Mouse (Mus musculus) layer of hippocampus, postnatal 25 days (tissue): ENCODE measurements around the gene Ttc30a1. TPM values are rescaled to one million over a fixed set of nuclear protein-coding genes. Genes with fewer than 3 reads are reported as not detected.
"Not testable (repeated sequence)": the region's sequence is repeated elsewhere in the genome, so short reads cannot be mapped to it uniquely, and the experiment has no call there.

Experiments used
- DNase-seq, 2 experiments: peaks; one replicate each; pipeline ENCODE4 v3.0.0; 2022; ENCODE audit warnings: mixed read lengths in 2 of 2, low spot score in 1 of 2; ENCODE audit errors: extremely low spot score in 1 of 2
- total RNA-seq, 2 experiments: library from RNA; stranded (reverse); gene quantifications; 2 replicates each; pipeline ENCODE4 v1.2.3; 2021

Gene Ttc30a1
- total RNA-seq, 2 experiments from 2014 or later: 3.1 to 3.2 TPM

GRCm38 (mm10) chr2:75936685-75937084, 45.1 kb downstream of the Ttc30a1 start:
- DNase-seq: not testable (repeated sequence)

- no peak for DNase-seq
Measured at GRCm38 (mm10) chr2:75933541-75933940, 48.2 kb downstream of the Ttc30a1 start.

GRCm38 (mm10) chr2:75930941-75931340, 50.8 kb downstream of the Ttc30a1 start:
- no peak for DNase-seq

GRCm38 (mm10) chr2:75929786-75930444, 51.9 kb downstream of the Ttc30a1 start:
- no peak for DNase-seq

GRCm38 (mm10) chr2:75929141-75929540, 52.6 kb downstream of the Ttc30a1 start:
- no peak for DNase-seq

Other genes starting within 250 kb of the Ttc30a1 start
- gene Agps, start 149.8 kb downstream of the Ttc30a1 start, total RNA-seq: 10 to 100 TPM; 42.0 to 44.5 TPM
- gene Ttc30b, start 43.4 kb downstream of the Ttc30a1 start, total RNA-seq: 10 to 100 TPM; 14.2 to 16.3 TPM
- gene Ttc30a2, start 3.8 kb downstream of the Ttc30a1 start, total RNA-seq: under 1 TPM in 1 of 2 experiments, not detected in 1; 0.27 TPM